Mouse (Mus musculus) E14TG2a.4 (cell line): ENCODE data around the gene Slc35e3.

Experiments used
- CTCF ChIP-seq: conservative IDR thresholded peaks from 2 replicates; pipeline ENCODE4 v1.5.1; 2014; ENCODE audit warnings: low read length
- NANOG ChIP-seq: IDR thresholded peaks from 2 replicates; pipeline ENCODE4 v1.6.1; 2014; ENCODE audit warnings: borderline replicate concordance, low read length, mixed read lengths
- POU5F1 ChIP-seq: IDR thresholded peaks from 2 replicates; pipeline ENCODE4 v1.6.1; 2014; ENCODE audit warnings: low read length, borderline replicate concordance

- TF ChIP-seq CTCF (no peak), POU5F1 (no peak), NANOG (no peak)
Measured at GRCm38 (mm10) chr10:117766111-117766895, 20.1 kb upstream of the Slc35e3 start.
